Mouse (Mus musculus) cerebellum, adult 2 months (tissue): Measurements from ENCODE around the gene Sfta2.

Experiments used
- CTCF ChIP-seq: fragments of 200-500 bp; IDR thresholded peaks from 2 replicates; pipeline ENCODE4 v1.5.1; 2011; ENCODE audit warnings: low read depth, mild to moderate bottlenecking, control low read depth, low read length, moderate library complexity, borderline replicate concordance; ENCODE audit not compliant: insufficient read depth
- POLR2A ChIP-seq: fragments of 200-500 bp; IDR thresholded peaks from 2 replicates; pipeline ENCODE4 v1.6.1; 2011; ENCODE audit warnings: low read length, control low read depth, borderline replicate concordance; ENCODE audit not compliant: insufficient read depth

DNA sequence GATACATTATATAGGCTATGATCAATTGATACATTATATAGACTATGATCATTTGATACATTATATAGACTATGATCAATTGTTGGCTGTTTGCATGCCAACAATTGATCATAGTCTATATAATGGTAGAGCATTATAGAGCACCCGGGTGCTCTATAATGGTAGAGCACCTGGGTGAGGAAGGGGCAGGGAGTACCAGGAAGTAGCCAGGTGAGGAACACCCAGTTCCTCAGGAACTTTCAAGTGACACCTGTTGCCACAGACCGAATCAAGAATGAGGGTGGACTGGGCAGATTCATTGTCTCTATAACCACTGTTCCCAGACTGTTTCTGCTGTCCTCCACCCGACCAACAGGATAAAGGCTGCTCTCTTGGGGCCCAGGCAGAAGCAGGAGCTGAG is 34.2 kb upstream of the Sfta2 start, which contains the start of gene 2300002M23Rik:
- TF ChIP-seq CTCF, result no peak
- no peak for TF ChIP-seq POLR2A
